Mouse (Mus musculus) C2C12 (cell line): ENCODE measurements around the gene Fbxl17. TPM values are rescaled to one million over a fixed set of nuclear protein-coding genes. Genes with fewer than 3 reads are reported as not detected.
A peak's percentile ranks its signal among the peaks of the same experiment; 100 is the strongest.

Source experiments
- H3K27me3 ChIP-seq: one replicate; pipeline ENCODE4 v1.6.1; 2011; ENCODE audit not compliant: control insufficient read depth, insufficient read depth, insufficient read length
- H3K36me3 ChIP-seq: one replicate; pipeline ENCODE4 v1.6.1; 2011; ENCODE audit not compliant: control insufficient read depth, insufficient read depth
- H3K4me3 ChIP-seq: one replicate; pipeline ENCODE4 v1.5.1; 2011; ENCODE audit warnings: mild to moderate bottlenecking, control low read depth; ENCODE audit not compliant: poor library complexity, insufficient read depth, severe bottlenecking
- H3K79me2 ChIP-seq: one replicate; pipeline ENCODE4 v1.6.1; 2011; ENCODE audit not compliant: control insufficient read depth, insufficient read depth
- H3K79me3 ChIP-seq: one replicate; pipeline ENCODE4 v1.6.1; 2011; ENCODE audit warnings: low read depth, control low read depth
- H3ac ChIP-seq: one replicate; pipeline ENCODE3; 2011; ENCODE audit warnings: low read depth; ENCODE audit not compliant: control insufficient read depth, insufficient read length
- CEBPB ChIP-seq: IDR thresholded peaks from one replicate; pipeline ENCODE4 v1.6.1; 2011; ENCODE audit warnings: low read depth, mild to moderate bottlenecking, control low read depth, moderate library complexity
- CTCF ChIP-seq: IDR thresholded peaks from one replicate; pipeline ENCODE4 v1.5.1; 2011; ENCODE audit not compliant: control insufficient read depth, insufficient read depth, insufficient read length
- FOSL1 ChIP-seq: IDR thresholded peaks from one replicate; pipeline ENCODE4 v1.8.0; 2011; ENCODE audit warnings: mild to moderate bottlenecking, low read length; ENCODE audit not compliant: poor library complexity, insufficient read depth, severe bottlenecking
- MAX ChIP-seq: IDR thresholded peaks from one replicate; pipeline ENCODE4 v1.6.1; 2011; ENCODE audit warnings: mild to moderate bottlenecking, control low read depth
- MYOD1 ChIP-seq: IDR thresholded peaks from one replicate; pipeline ENCODE4 v1.6.1; 2011; ENCODE audit warnings: low read depth; ENCODE audit not compliant: control insufficient read depth, insufficient read length
- MYOG ChIP-seq: IDR thresholded peaks from one replicate; pipeline ENCODE4 v1.6.1; 2011; ENCODE audit not compliant: control insufficient read depth, insufficient read length; ENCODE audit errors: extremely low read depth
- USF1 ChIP-seq: IDR thresholded peaks from one replicate; pipeline ENCODE4 v1.6.1; 2011; ENCODE audit warnings: low read depth, mild to moderate bottlenecking, control low read depth, moderate library complexity
- polyA plus RNA-seq: library from polyadenylated mRNA; unstranded; fragments of >200 nt; fragmentation: generic; extraction: Trizol; gene quantifications from one replicate; pipeline ENCODE4 v1.2.1, GENCODE M21; 2012; ENCODE audit warnings: missing spikeins

Gene Fbxl17
- polyA plus RNA-seq, 1 experiment: 6.3 TPM

DNA sequence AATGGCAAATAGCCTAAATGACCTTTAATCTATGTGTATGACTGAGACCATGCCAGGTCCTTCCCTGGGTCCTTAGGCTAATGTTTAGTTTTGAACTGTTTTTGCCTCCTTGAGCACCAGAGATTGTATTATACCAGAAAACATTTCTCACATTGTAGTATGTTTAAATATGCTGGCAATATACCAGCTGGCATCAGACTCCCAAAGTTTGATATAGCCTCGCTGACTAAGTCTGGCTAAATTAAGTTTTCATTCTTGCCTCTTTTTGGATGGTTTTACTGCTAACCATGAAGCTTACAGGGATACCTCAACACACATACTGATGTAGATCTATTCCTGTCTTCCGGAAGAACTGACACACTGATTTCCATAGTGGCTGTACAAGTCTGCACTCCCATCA lies 20.9 kb upstream of the Fbxl17 start:
- Histone ChIP-seq H3K79me3 (no peaks in the 10 kb centered on the region), H3K36me3 (no peaks in the 10 kb centered on the region), H3K27me3 (no peaks in the 10 kb centered on the region), H3K4me3 (no peak overlapping the region), H3ac (no peak overlapping the region), H3K79me2 (no peaks in the 10 kb centered on the region)
- TF ChIP-seq CEBPB (no peak), MAX (no peak), MYOD1 (no peak), CTCF (no peak), FOSL1 (no peak)

DNA sequence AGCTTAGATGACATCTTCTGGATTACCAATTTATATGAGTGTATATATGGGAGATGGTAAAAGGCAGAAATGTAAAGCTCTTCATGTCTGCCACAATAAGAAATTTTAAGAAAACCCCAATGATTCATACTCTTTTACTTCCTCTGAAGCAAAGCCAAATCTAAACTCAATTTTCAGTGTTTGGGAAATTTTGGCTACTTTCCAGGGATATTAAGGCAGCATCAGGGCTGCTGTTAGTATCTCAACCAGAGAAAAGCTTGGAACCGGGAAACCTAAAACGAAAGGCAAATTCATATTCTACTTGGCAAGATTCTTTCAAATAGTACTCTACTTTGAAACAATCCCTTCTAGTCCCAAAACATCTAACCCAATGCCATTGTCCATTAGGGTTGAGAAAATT lies 10.6 kb upstream of the Fbxl17 start:
- H3ac ChIP-seq: no peak overlapping the region
- H3K4me3 ChIP-seq: no peak overlapping the region
- no peaks in the 10 kb centered on the region for H3K79me2 ChIP-seq
- H3K79me3 ChIP-seq: no peaks in the 10 kb centered on the region
- TF ChIP-seq USF1 (no peak), MYOG (no peak), CTCF (no peak), MYOD1 (no peak)
- H3K36me3 ChIP-seq: no peaks in the 10 kb centered on the region
- no peaks in the 10 kb centered on the region for H3K27me3 ChIP-seq

DNA sequence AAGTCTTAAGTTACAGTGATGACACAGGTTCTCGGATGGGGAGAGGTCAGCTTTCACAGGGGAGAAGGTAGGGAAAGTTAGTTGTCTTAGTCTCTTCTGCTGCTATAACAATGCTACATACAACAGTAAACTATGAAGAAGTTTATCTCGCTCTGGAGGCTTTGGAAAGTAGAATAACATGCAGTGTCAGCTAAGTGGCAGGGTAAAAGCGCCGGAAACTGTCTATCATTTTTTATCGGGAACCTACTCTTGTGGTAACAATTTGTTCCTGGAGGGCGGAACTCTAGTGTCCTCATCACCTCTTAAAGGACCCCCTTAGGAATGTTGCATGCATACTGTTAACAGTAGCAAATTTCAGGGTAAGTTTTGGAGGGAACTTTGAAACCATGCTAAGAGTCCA lies 1.3 kb upstream of the Fbxl17 start:
- TF ChIP-seq USF1 (no peak), MAX (no peak), MYOG (no peak), CEBPB (no peak), MYOD1 (no peak), CTCF (no peak), FOSL1 (no peak)
- H3K4me3 ChIP-seq: peak overlapping the region; percentile 59
- H3K79me3 ChIP-seq: peaks cover 14% of the 10 kb centered on the region
- no peaks in the 10 kb centered on the region for H3K27me3 ChIP-seq
- H3K36me3 ChIP-seq: no peaks in the 10 kb centered on the region
- no peak overlapping the region for H3ac ChIP-seq
- H3K79me2 ChIP-seq: peaks cover 28% of the 10 kb centered on the region

DNA sequence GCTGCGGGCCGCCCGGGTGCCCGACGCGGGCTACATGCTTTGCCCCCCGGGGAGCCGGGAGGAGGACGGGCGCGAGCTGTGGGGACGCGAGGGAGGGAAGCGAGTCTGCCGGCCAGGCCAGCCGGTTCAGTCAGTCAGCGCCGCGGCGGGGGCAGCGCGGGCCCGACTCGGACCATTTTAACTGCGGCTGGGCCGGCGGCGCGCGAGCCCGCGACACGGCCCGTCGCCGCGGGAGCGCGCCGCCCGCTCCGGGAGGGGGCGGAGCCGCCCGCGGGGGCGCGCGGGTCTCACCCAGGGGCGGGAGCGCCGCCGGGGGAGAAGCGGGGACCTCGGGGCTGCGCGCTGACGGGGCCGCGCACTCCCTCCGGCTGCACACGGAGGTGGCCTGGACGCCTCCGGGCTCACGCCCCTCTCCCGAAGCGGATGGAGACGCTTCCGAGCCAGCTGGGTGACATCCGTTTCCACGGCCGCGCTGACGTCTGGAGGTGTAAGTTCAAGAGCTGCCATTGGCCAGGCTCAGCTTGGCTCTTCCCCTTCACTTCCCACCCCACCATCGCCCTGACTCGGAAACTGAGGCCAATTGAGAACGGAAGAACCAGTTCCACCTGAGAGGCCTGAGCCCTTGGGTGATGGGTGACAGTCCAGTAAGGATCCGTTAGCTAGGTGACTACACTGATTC lies 478 bp upstream of the Fbxl17 start:
- H3K79me3 ChIP-seq: peaks cover 17% of the 10 kb centered on the region

DNA sequence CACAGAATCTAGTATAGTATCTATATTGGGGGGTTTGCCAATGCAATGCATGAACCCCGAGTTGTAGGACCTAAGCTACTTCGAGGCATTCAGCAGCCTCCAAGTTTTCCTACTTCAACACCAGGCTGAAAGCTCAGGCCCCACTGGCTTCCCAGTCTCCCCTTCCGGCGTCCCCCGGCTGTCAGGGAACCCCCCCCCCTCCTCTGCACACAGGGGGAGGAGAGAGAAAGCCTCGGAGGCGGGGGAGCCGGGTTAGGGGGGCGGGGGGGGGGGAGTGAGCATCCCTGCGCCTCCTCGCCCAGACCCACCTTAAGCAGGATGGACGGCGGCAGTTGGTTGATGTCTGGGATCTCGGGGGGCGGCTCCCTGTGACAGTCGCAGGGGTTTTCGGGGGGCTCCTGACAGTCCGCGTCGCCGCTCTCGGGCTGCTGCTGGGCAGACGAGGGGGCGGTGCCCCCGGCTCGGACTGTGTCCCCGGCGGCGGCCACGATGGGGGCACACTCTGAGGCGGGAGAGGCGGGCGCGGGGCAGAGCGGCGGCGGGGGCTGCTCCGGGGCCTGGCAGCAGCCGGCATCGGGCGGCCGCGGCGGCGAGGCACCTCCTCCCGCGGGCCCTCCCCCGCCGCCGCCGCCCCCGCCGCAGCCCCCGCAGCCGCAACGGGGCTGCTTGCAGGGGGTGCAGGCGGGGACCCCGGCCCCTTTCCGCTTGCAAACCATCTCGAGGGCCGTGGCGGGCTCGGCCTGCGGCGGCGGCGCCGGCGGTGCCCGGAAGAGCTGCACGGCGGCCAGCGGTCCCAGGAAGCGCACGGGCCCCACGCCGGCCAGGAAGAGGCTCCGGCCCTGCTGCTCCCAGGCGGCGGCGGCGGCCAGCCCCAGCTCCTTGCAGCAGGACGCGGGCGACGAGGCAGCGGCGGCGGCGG lies 841 bp downstream of the Fbxl17 start:
- H3K36me3 ChIP-seq: no peaks in the 10 kb centered on the region
- TF ChIP-seq CTCF: no peak
- TF ChIP-seq MAX: no peak
- TF ChIP-seq USF1: no peak
- no peak for TF ChIP-seq CEBPB
- TF ChIP-seq FOSL1: no peak
- TF ChIP-seq MYOD1: no peak
- TF ChIP-seq MYOG: no peak
- H3K79me2 ChIP-seq: peaks cover 49% of the 10 kb centered on the region
- no peaks in the 10 kb centered on the region for H3K27me3 ChIP-seq
- peak overlapping the region; percentile 97 for H3ac ChIP-seq
- peaks cover 24% of the 10 kb centered on the region for H3K79me3 ChIP-seq
- H3K4me3 ChIP-seq: peak overlapping the region; percentile 59

More for the DNA sequence above, 478 bp upstream of the Fbxl17 start:
- H3ac ChIP-seq: peak overlapping the region; percentile 97
- H3K27me3 ChIP-seq: no peaks in the 10 kb centered on the region
- no peaks in the 10 kb centered on the region for H3K36me3 ChIP-seq
- peak overlapping the region; percentile 59 for H3K4me3 ChIP-seq
- peaks cover 36% of the 10 kb centered on the region for H3K79me2 ChIP-seq
- no peak for TF ChIP-seq USF1
